Mouse (Mus musculus) kidney, adult 10 weeks (tissue): ENCODE results near the gene Lcn3. TPM values are rescaled to one million over a fixed set of nuclear protein-coding genes. Genes with fewer than 3 reads are reported as not detected.

ENCODE experiments used
- polyA plus RNA-seq: library from polyadenylated mRNA; stranded (reverse); fragments of 350-450 nt; fragmentation: Illumina TruSeq; extraction: RNeasy Lipid Tissue Mini Kit (QIAGEN cat#74804); gene quantifications from one replicate; pipeline ENCODE4 v1.2.3, GENCODE M21; 2014; ENCODE audit warnings: low read depth, low replicate concordance

The Lcn3 gene
- polyA plus RNA-seq = not detected

DNA sequence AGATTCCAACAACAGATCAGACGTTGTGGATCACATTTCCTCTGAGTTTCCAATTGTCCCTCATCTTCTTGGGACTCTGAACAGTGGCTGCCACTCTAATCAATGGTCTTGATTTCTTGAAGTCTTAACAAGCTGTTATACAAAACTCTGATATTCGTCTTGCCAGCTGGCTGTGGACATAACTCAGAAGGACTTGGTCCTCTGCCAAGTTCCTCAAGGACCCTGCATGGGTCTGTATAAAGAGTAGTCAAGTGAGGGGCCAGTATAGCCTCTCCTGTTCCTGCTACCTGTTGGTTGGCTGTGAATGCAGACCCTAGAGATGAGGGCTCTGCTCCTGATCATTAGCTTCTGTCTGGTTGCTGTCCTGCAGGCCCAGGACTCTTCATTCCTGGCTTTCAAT lies at the start of gene Lcn3:
Lcn3 (plus strand) TSS at position 301 of the 400 bp plus-strand sequence.

DNA sequence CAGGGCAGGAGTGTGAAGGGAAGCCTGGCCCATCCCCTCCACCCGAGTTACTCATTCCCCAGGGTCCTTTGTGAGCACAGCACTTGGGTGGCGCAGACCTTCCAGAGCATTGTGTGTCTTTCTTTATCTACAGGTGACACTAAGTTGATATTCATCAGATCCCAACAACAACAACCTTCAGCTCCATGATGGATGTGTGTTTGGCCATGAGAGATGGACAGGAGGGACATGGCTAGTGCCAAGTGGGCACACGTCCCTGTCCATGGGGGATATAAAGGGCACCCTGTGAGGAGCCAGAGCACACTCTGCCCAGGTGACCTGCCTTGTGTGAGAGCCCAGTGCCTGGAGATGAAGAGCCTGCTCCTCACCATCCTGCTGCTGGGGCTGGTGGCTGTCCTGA lies 28.7 kb upstream of the Lcn3 start, which contains the start of gene Obp2b:
Obp2b (plus strand) TSS at position 301 of the 400 bp plus-strand sequence.

DNA sequence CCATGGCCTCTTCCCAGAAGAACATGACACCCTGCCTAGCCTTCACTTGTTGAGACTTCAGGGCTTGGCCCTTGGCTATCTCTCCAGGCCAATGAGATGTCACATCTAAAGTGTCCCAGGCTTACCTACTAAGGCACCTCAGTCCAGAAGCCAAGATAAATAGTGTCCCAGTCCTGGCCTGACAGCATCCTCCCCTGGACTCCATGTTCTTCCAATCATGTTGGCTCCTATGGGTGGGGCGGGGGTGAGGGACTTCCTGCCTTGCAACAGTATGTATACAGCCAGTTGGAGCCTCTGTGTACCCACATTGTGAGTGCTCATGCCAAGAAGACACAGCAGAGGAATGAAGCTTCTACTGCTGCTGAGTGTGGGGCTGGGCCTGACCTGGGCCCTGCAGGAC lies 11.3 kb downstream of the Lcn3 start, which contains the start of gene Lcn11:
Lcn11 (plus strand) TSS at position 301 of the 400 bp plus-strand sequence.

DNA sequence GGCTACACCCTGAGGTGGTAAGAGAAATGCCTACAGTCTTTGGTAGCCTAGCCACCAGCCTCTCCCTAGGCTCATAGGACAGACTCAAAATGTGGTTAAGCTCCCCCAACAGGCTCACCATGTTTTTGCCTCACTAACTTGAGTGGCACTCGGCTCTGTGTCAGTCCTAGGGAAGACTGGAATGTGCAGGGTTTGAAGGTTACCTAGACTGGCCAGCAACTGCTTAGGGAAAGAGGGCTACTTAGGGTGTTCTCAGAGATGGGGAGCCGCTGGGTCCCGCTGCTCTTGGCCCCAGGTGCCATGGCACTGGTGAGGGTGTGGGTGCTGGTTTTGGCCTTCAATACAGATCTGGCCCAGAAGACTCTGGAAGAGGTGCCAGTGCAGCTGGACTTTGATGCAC lies 16.6 kb downstream of the Lcn3 start, which contains the start of gene Gm13539:
Gm13539 (plus strand) TSS at position 301 of the 400 bp plus-strand sequence.

GRCm38 (mm10) chr2:25815748-25816147 lies 50.4 kb downstream of the Lcn3 start, which contains the start of gene Glt6d1:
Gene Glt6d1, minus strand, starts transcription at chr2:25815848.

Other genes with a start within 250 kb of the Lcn3 start
- gene Traf2, start 218.6 kb upstream of the Lcn3 start, polyA plus RNA-seq = 0.65 TPM
- 0.89 TPM for gene Edf1, start 207.7 kb upstream of the Lcn3 start, polyA plus RNA-seq
- not detected for gene Mamdc4, start 190.7 kb upstream of the Lcn3 start, polyA plus RNA-seq
- 1.1 TPM for gene Phpt1, start 190.3 kb upstream of the Lcn3 start, polyA plus RNA-seq
- not detected for gene Ajm1, start 183.8 kb upstream of the Lcn3 start, polyA plus RNA-seq
- gene Rabl6, start 157.0 kb upstream of the Lcn3 start, polyA plus RNA-seq = 37.2 TPM
- not detected for gene Ccdc183, start 147.9 kb upstream of the Lcn3 start, polyA plus RNA-seq
- gene Tmem141, start 143.6 kb upstream of the Lcn3 start, polyA plus RNA-seq = 4.8 TPM
- not detected for gene Fcna, start 137.5 kb upstream of the Lcn3 start, polyA plus RNA-seq
- not detected for gene Lcn8, start 112.4 kb upstream of the Lcn3 start, polyA plus RNA-seq
- not detected for gene Lcn5, start 107.6 kb upstream of the Lcn3 start, polyA plus RNA-seq
- gene Lcn6, start 88.8 kb upstream of the Lcn3 start, polyA plus RNA-seq = not detected
- not detected for gene Lcn10, start 82.8 kb upstream of the Lcn3 start, polyA plus RNA-seq
- not detected for gene Obp2a, start 65.5 kb upstream of the Lcn3 start, polyA plus RNA-seq
- 2.8 TPM for gene Bmyc, start 58.8 kb upstream of the Lcn3 start, polyA plus RNA-seq
- not detected for gene Obp2b, start 28.6 kb upstream of the Lcn3 start, polyA plus RNA-seq
- not detected for gene Lcn11, start 11.4 kb downstream of the Lcn3 start, polyA plus RNA-seq
- gene Gm13539, start 16.7 kb downstream of the Lcn3 start, polyA plus RNA-seq = not detected
- not detected for gene Glt6d1, start 50.3 kb downstream of the Lcn3 start, polyA plus RNA-seq
- gene Lcn9, start 57.6 kb downstream of the Lcn3 start, polyA plus RNA-seq = not detected
- not detected for gene Sohlh1, start 81.7 kb downstream of the Lcn3 start, polyA plus RNA-seq
- gene Kcnt1, start 98.2 kb downstream of the Lcn3 start, polyA plus RNA-seq = 0.97 TPM
- gene Camsap1, start 217.7 kb downstream of the Lcn3 start, polyA plus RNA-seq = 6.3 TPM